Mouse (Mus musculus) midbrain, embryonic 14.5 days (tissue): Measurements from ENCODE around the gene Catsper1. TPM values are rescaled to one million over a fixed set of nuclear protein-coding genes. Genes with fewer than 3 reads are reported as not detected.
A peak's percentile ranks its signal among the peaks of the same experiment; 100 is the strongest.

ENCODE experiments used
- ATAC-seq: fragments of 200-750 bp; cut with Nextera tagmentation; 2 replicates; pipeline ENCODE4 v1.8.0; 2017; ENCODE audit warnings: moderate number of reproducible peaks, moderate library complexity; ENCODE audit not compliant: low FRiP score, low TSS enrichment
- DNase-seq: peaks from one replicate; pipeline ENCODE4 v3.0.0-alpha.2; 2015
- H3K27ac ChIP-seq: fragments of 300-500 bp; sonication (generic); replicated peaks from 2 replicates; pipeline ENCODE4 v1.5.1; 2014; ENCODE audit warnings: mild to moderate bottlenecking, low read depth, low read length, moderate library complexity
- H3K27me3 ChIP-seq: fragments of 300-500 bp; sonication (generic); 2 replicates; pipeline ENCODE4 v1.6.1; 2014; ENCODE audit warnings: low read length, control low read depth, mixed read lengths; ENCODE audit not compliant: control insufficient read depth, insufficient read depth
- H3K36me3 ChIP-seq: fragments of 300-500 bp; sonication (generic); 2 replicates; pipeline ENCODE4 v1.6.1; 2014; ENCODE audit warnings: low read length, control low read depth; ENCODE audit not compliant: control insufficient read depth, insufficient read depth
- H3K4me1 ChIP-seq: fragments of 300-500 bp; sonication (generic); 2 replicates; pipeline ENCODE4 v1.6.1; 2014; ENCODE audit warnings: mild to moderate bottlenecking, antibody characterized with exemption, low read length, control low read depth; ENCODE audit not compliant: control insufficient read depth, insufficient read depth
- H3K4me2 ChIP-seq: fragments of 300-500 bp; sonication (generic); 2 replicates; pipeline ENCODE4 v1.6.1; 2014; ENCODE audit warnings: mild to moderate bottlenecking, low read length, moderate library complexity
- H3K4me3 ChIP-seq: fragments of 300-500 bp; sonication (generic); replicated peaks from 2 replicates; pipeline ENCODE4 v1.5.1; 2014; ENCODE audit warnings: low read depth, low read length
- H3K9ac ChIP-seq: fragments of 300-500 bp; sonication (generic); replicated peaks from 2 replicates; pipeline ENCODE4 v1.6.1; 2014; ENCODE audit warnings: mild to moderate bottlenecking, low read length, moderate library complexity
- H3K9me3 ChIP-seq: fragments of 300-500 bp; sonication (generic); 2 replicates; pipeline ENCODE4 v1.6.1; 2016; ENCODE audit warnings: low read length, control low read depth, mixed read lengths; ENCODE audit not compliant: control insufficient read depth
- WGBS: fragments of 180-500 bp; shearing (Covaris S2); extraction: QIAGEN DNeasy Blood & Tissue Kit; methylation state at CpG from one replicate; pipeline ENCODE4 v1.1.7; 2014; 5-methylcytosine and 5-hydroxymethylcytosine counted together
- polyA plus RNA-seq: library from polyadenylated mRNA; unstranded; fragments of >200 nt; fragmentation: Nextera tagmentation; extraction: Ambion mirVana; gene quantifications from 2 replicates; pipeline ENCODE4 v1.2.1, GENCODE M21; 2014

Gene Catsper1
- polyA plus RNA-seq, 1 experiment from 2014 or later: not detected

- H3K36me3 ChIP-seq: peaks cover 61% of the 10 kb centered on the region
- 91% methylated on average over 8 of the region's 8 CpGs for WGBS
- ATAC-seq: no peak
These were observed 49.2 kb downstream of the Catsper1 start for GRCm38 (mm10) chr19:5384715-5385114.

GRCm38 (mm10) chr19:5388011-5388441 lies 52.5 kb downstream of the Catsper1 start:
- H3K27ac ChIP-seq: peak overlapping the region; percentile 83
- peak overlapping the region; percentile 84 for H3K9ac ChIP-seq
- DNase-seq (no peak), ATAC-seq (peak; percentile 28; the same call in 1 of the 2 replicates)
- H3K9me3 ChIP-seq: no peaks in the 10 kb centered on the region
- WGBS: under 1% methylated on average over 43 of the region's 43 CpGs
- H3K4me1 ChIP-seq: peaks cover 28% of the 10 kb centered on the region
- peak overlapping the region; percentile 98 for H3K4me3 ChIP-seq
- peaks cover 28% of the 10 kb centered on the region for H3K36me3 ChIP-seq
- no peaks in the 10 kb centered on the region for H3K27me3 ChIP-seq
- H3K4me2 ChIP-seq: peak overlapping the region; percentile 96

More at GRCm38 (mm10) chr19:5384715-5385114, 49.2 kb downstream of the Catsper1 start:
- no peak overlapping the region for H3K4me2 ChIP-seq
- H3K27ac ChIP-seq: no peak overlapping the region
- DNase-seq: no peak
- peaks cover 20% of the 10 kb centered on the region for H3K4me1 ChIP-seq
- no peak overlapping the region for H3K9ac ChIP-seq
- H3K27me3 ChIP-seq: no peaks in the 10 kb centered on the region
- no peak overlapping the region for H3K4me3 ChIP-seq
- no peaks in the 10 kb centered on the region for H3K9me3 ChIP-seq

GRCm38 (mm10) chr19:5388588-5389242 lies 53.2 kb downstream of the Catsper1 start, which contains the start of gene Sart1:
Gene Sart1, minus strand, starts transcription at chr19:5388703.
- Histone ChIP-seq H3K4me3 (peak within 1 kb of the TSS; percentile 98), H3K4me1 (peaks cover 28% of the 10 kb centered on the region), H3K27me3 (no peaks in the 10 kb centered on the region), H3K27ac (peak within 1 kb of the TSS; percentile 83), H3K36me3 (peaks cover 21% of the 10 kb centered on the region), H3K9ac (peak within 1 kb of the TSS; percentile 84), H3K9me3 (no peaks in the 10 kb centered on the region), H3K4me2 (peak within 1 kb of the TSS; percentile 96)
- WGBS: 3% methylated on average over 43 of the region's 43 CpGs
- peak; percentile 96 for ATAC-seq
- peak; percentile 99 for DNase-seq

- Histone ChIP-seq H3K9me3 (no peaks in the 10 kb centered on the region), H3K27me3 (no peaks in the 10 kb centered on the region), H3K36me3 (peaks cover 12% of the 10 kb centered on the region), H3K4me3 (peak overlapping the region; percentile 98), H3K4me2 (peak overlapping the region; percentile 96), H3K27ac (no peak overlapping the region), H3K4me1 (peaks cover 28% of the 10 kb centered on the region), H3K9ac (no peak overlapping the region)
- ATAC-seq (no peak), DNase-seq (no peak)
- WGBS: 50% methylated on average over 12 of the region's 12 CpGs
These were observed 54.1 kb downstream of the Catsper1 start for GRCm38 (mm10) chr19:5389647-5390046.

- no peak overlapping the region for H3K4me3 ChIP-seq
- H3K9ac ChIP-seq: no peak overlapping the region
- H3K4me2 ChIP-seq: 0 out of 2 replicates have a peak overlapping the region, but pooled peaks have one; percentile 96
- H3K36me3 ChIP-seq: peaks cover 5% of the 10 kb centered on the region
- ATAC-seq (no peak), DNase-seq (no peak)
- 85% methylated on average over 8 of the region's 8 CpGs for WGBS
- no peaks in the 10 kb centered on the region for H3K27me3 ChIP-seq
- H3K9me3 ChIP-seq: no peaks in the 10 kb centered on the region
- no peak overlapping the region for H3K27ac ChIP-seq
- H3K4me1 ChIP-seq: peaks cover 28% of the 10 kb centered on the region
These were observed 54.9 kb downstream of the Catsper1 start for GRCm38 (mm10) chr19:5390416-5390815.

- 72% methylated on average over 4 of the region's 4 CpGs for WGBS
- H3K36me3 ChIP-seq: no peaks in the 10 kb centered on the region
- ATAC-seq (no peak), DNase-seq (no peak)
- H3K27me3 ChIP-seq: no peaks in the 10 kb centered on the region
- H3K4me3 ChIP-seq: no peak overlapping the region
- no peak overlapping the region for H3K4me2 ChIP-seq
- peaks cover 17% of the 10 kb centered on the region for H3K4me1 ChIP-seq
- no peaks in the 10 kb centered on the region for H3K9me3 ChIP-seq
- H3K9ac ChIP-seq: no peak overlapping the region
- H3K27ac ChIP-seq: no peak overlapping the region
These were observed 57.4 kb downstream of the Catsper1 start for GRCm38 (mm10) chr19:5392892-5393291.

Other genes starting within 250 kb of the Catsper1 start
- gene Yif1a, start 247.2 kb upstream of the Catsper1 start, polyA plus RNA-seq: 62.2 and 62.7 TPM in 2 replicates
- gene Cnih2, start 237.2 kb upstream of the Catsper1 start, polyA plus RNA-seq: 518 and 616 TPM in 2 replicates
- 227 and 228 TPM in 2 replicates for gene Rab1b, start 228.7 kb upstream of the Catsper1 start, polyA plus RNA-seq
- gene Klc2, start 217.2 kb upstream of the Catsper1 start, polyA plus RNA-seq: 52.5 and 59.0 TPM in 2 replicates
- gene Pacs1, start 62.6 kb upstream of the Catsper1 start, polyA plus RNA-seq: 42.4 and 48.4 TPM in 2 replicates
- gene Sf3b2, start 40.3 kb upstream of the Catsper1 start, polyA plus RNA-seq: 291 and 365 TPM in 2 replicates
- gene Gal3st3, start 37.4 kb upstream of the Catsper1 start, polyA plus RNA-seq: 29.0 and 35.5 TPM in 2 replicates
- gene Cst6, start 13.8 kb downstream of the Catsper1 start, polyA plus RNA-seq: 7.7 and 8.4 TPM in 2 replicates
- gene Eif1ad, start 31.0 kb downstream of the Catsper1 start, polyA plus RNA-seq: 36.4 and 36.6 TPM in 2 replicates
- gene Banf1, start 31.4 kb downstream of the Catsper1 start, polyA plus RNA-seq: 330 and 375 TPM in 2 replicates
- 57.1 and 61.1 TPM in 2 replicates for gene Sart1, start 53.0 kb downstream of the Catsper1 start, polyA plus RNA-seq
- 0.12 TPM in 1 of 2 replicates, not detected in the other for gene Tsga10ip, start 66.8 kb downstream of the Catsper1 start, polyA plus RNA-seq
- 225 and 299 TPM in 2 replicates for gene Drap1, start 89.2 kb downstream of the Catsper1 start, polyA plus RNA-seq
- gene AI837181, start 89.4 kb downstream of the Catsper1 start, polyA plus RNA-seq: 53.7 and 65.2 TPM in 2 replicates
- gene Fosl1, start 111.8 kb downstream of the Catsper1 start, polyA plus RNA-seq: not detected in 2 replicates
- gene Ccdc85b, start 122.2 kb downstream of the Catsper1 start, polyA plus RNA-seq: 7.6 and 9.1 TPM in 2 replicates
- 169 and 199 TPM in 2 replicates for gene Fibp, start 124.9 kb downstream of the Catsper1 start, polyA plus RNA-seq
- gene Ctsw, start 132.8 kb downstream of the Catsper1 start, polyA plus RNA-seq: 4.3 and 4.9 TPM in 2 replicates
- gene Efemp2, start 138.2 kb downstream of the Catsper1 start, polyA plus RNA-seq: 18.0 and 28.7 TPM in 2 replicates
- gene Mus81, start 152.7 kb downstream of the Catsper1 start, polyA plus RNA-seq: 43.4 and 49.3 TPM in 2 replicates
- 4,021 and 4,124 TPM in 2 replicates for gene Cfl1, start 154.7 kb downstream of the Catsper1 start, polyA plus RNA-seq
- gene 1700020D05Rik, start 168.0 kb downstream of the Catsper1 start, polyA plus RNA-seq: 0.36 TPM in 2 replicates
- 89.8 and 98.4 TPM in 2 replicates for gene Snx32, start 174.8 kb downstream of the Catsper1 start, polyA plus RNA-seq
- gene Ovol1, start 224.9 kb downstream of the Catsper1 start, polyA plus RNA-seq: not detected in 2 replicates
- 1.6 and 2.8 TPM in 2 replicates for gene Ap5b1, start 232.3 kb downstream of the Catsper1 start, polyA plus RNA-seq